Mouse (Mus musculus) stomach, postnatal 0 days (tissue): Measurements from ENCODE around the gene Tsr1.

Experiments
- CTCF ChIP-seq: IDR thresholded peaks from 2 replicates; pipeline ENCODE4 v1.5.1; 2016; ENCODE audit warnings: antibody characterized with exemption, low read depth, mild to moderate bottlenecking, moderate library complexity
- EP300 ChIP-seq: optimal IDR thresholded peaks from 2 replicates; pipeline ENCODE3; 2016; ENCODE audit warnings: antibody characterized with exemption

DNA sequence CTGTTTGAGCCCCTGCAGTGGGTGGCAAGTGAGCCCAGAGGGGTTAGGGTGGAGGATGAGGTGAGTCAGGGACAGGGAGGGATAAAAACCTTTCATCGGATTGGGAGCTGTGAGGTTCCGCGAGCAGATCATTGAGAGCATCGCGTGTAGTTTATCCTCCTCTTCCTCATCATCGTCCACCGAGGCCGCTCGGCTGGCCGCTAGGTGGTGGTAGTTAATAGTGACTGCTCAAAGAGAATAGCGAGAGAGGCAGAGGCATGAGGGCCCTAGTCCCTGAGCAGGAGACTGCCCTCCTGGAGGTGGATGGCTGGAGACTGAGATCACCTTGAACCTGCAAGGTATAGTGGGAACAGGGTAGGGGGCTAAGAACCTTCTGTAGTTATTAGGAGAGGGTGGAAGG lies 34.4 kb upstream of the Tsr1 start:
- TF ChIP-seq CTCF (peak; percentile 76), EP300 (no peak)
